Mouse (Mus musculus) liver, postnatal 0 days (tissue): Measurements from ENCODE around the gene Tubd1. TPM values are rescaled to one million over a fixed set of nuclear protein-coding genes. Genes with fewer than 3 reads are reported as not detected.

Experiments used
- ATAC-seq: fragments of 200-750 bp; cut with Nextera tagmentation; 2 replicates; pipeline ENCODE4 v1.8.0; 2017; ENCODE audit warnings: mild to moderate bottlenecking, moderate library complexity
- DNase-seq: peaks from one replicate; pipeline ENCODE4 v3.0.0-alpha.2; 2016
- H3K27ac ChIP-seq: fragments of 300-500 bp; sonication (generic); 2 replicates; pipeline ENCODE4 v1.5.1; 2014; ENCODE audit warnings: antibody characterized with exemption, moderate library complexity, mild to moderate bottlenecking, low read depth
- H3K27me3 ChIP-seq: fragments of 300-500 bp; sonication (generic); 2 replicates; pipeline ENCODE4 v1.6.1; 2014; ENCODE audit warnings: low read length, control low read depth, mixed read lengths; ENCODE audit not compliant: insufficient read depth
- H3K36me3 ChIP-seq: fragments of 300-500 bp; sonication (generic); replicated peaks from 2 replicates; pipeline ENCODE4 v1.6.1; 2014; ENCODE audit warnings: mild to moderate bottlenecking, control low read depth, low read length, moderate library complexity, mixed read lengths; ENCODE audit not compliant: insufficient read depth
- H3K4me1 ChIP-seq: fragments of 300-500 bp; sonication (generic); 2 replicates; pipeline ENCODE4 v1.6.1; 2014; ENCODE audit warnings: antibody characterized with exemption, mild to moderate bottlenecking, control low read depth; ENCODE audit not compliant: insufficient read depth
- H3K4me2 ChIP-seq: fragments of 300-500 bp; sonication (generic); 2 replicates; pipeline ENCODE4 v1.6.1; 2014; ENCODE audit warnings: low read depth, mild to moderate bottlenecking, low read length, moderate library complexity, mixed read lengths
- H3K4me3 ChIP-seq: fragments of 300-500 bp; sonication (generic); 2 replicates; pipeline ENCODE4 v1.5.1; 2014; ENCODE audit warnings: low read depth, low read length
- H3K9ac ChIP-seq: fragments of 300-500 bp; sonication (generic); replicated peaks from 2 replicates; pipeline ENCODE4 v1.6.1; 2014; ENCODE audit warnings: mild to moderate bottlenecking, moderate library complexity
- H3K9me3 ChIP-seq: fragments of 300-500 bp; sonication (generic); 2 replicates; pipeline ENCODE4 v1.6.1; 2016; ENCODE audit warnings: mild to moderate bottlenecking, control low read depth, low read length, mixed read lengths
- CTCF ChIP-seq: sonication (generic); IDR thresholded peaks from 2 replicates; pipeline ENCODE4 v1.5.1; 2016; ENCODE audit warnings: antibody characterized with exemption, low read depth
- EP300 ChIP-seq: IDR thresholded peaks from 2 replicates; pipeline ENCODE4 v1.6.1; 2016; ENCODE audit warnings: antibody characterized with exemption, low read depth, mild to moderate bottlenecking
- WGBS: fragments of 180-500 bp; shearing (Covaris S2); extraction: QIAGEN DNeasy Blood & Tissue Kit; methylation state at CpG from one replicate; pipeline ENCODE4 v1.1.7; 2014; ENCODE audit not compliant: insufficient replicate concordance; 5-methylcytosine and 5-hydroxymethylcytosine counted together
- polyA plus RNA-seq: library from polyadenylated mRNA; unstranded; fragments of >200 nt; fragmentation: Nextera tagmentation; extraction: Ambion mirVana; gene quantifications from 2 replicates; pipeline ENCODE4 v1.2.1, GENCODE M21; 2015

Tubd1 gene
- polyA plus RNA-seq, 1 experiment from 2014 or later, result 4.4 TPM

DNA sequence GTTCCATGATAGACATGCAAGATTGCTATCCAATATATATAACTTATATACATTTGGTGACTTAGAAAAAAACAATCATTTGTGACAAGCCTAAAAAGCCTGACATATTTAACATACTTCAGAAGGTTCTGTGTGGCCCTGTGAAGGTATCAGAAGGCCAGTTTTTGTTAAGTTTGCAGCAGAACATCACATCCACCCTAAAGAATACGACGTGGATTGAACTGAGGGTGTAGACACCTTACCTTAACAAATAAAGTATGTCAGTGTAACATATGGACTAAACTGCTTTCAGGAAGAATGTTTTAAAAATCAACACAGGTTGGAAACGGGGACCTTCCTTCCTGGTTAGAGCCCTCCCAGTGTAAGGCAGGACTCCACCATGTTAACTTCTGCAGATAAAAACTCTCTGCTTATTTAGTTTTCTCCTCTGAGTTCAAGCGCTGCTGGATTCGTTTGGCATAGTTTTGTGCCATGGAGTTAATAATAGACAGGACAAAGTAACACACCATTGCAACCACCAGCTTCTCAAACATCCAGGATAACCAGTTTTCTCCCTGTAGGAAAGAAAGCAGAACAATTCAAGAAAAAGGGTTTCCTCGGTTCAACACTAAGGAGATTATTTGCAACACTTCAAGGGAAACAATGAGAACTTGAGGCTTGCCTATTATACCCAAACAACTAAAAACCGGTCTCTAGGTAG lies 40.3 kb downstream of the Tubd1 start:
- Histone ChIP-seq H3K9ac (peak overlapping the region; percentile 90), H3K27me3 (no peaks in the 10 kb centered on the region), H3K4me2 (peak overlapping the region; percentile 64), H3K4me1 (peaks cover 26% of the 10 kb centered on the region), H3K4me3 (peak overlapping the region; percentile 68), H3K9me3 (no peaks in the 10 kb centered on the region), H3K27ac (peak overlapping the region; percentile 98), H3K36me3 (no peaks in the 10 kb centered on the region)
- WGBS, result 26% methylated on average over 7 of the region's 7 CpGs
- ATAC-seq (no peak), DNase-seq (no peak)
- TF ChIP-seq EP300 (no peak), CTCF (no peak)

DNA sequence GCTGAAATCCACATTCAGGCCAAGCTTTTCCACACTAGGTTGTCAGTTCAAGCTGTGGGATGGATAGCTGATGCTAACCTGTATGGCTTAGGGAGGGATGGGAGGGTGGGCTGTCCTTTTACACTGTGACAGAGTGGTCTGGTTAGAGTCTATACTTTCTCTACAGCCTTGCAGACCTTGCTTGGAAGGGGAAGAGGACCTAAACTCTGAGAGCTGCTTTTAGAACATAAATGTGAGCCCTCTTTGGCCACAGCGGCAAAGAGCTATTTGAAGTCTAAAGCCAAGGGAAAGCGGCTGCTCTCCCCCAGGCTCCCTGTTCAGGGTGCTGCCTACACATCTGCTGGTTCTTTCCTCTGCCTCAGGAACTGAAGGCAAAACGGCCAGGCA lies 40.8 kb downstream of the Tubd1 start:
- DNase-seq, result peak; percentile 32
- Histone ChIP-seq H3K4me3 (peak overlapping the region; percentile 68), H3K36me3 (peaks cover 2% of the 10 kb centered on the region; the same call in 1 of the 2 replicates), H3K9ac (peak overlapping the region; percentile 90), H3K27me3 (no peaks in the 10 kb centered on the region), H3K9me3 (no peaks in the 10 kb centered on the region), H3K27ac (peak overlapping the region; percentile 98), H3K4me1 (peaks cover 21% of the 10 kb centered on the region), H3K4me2 (peak overlapping the region; percentile 64)
- ATAC-seq, result no peak
- WGBS, result 10% methylated on average over 3 of the region's 3 CpGs
- TF ChIP-seq EP300, result no peak
- no peak for TF ChIP-seq CTCF

DNA sequence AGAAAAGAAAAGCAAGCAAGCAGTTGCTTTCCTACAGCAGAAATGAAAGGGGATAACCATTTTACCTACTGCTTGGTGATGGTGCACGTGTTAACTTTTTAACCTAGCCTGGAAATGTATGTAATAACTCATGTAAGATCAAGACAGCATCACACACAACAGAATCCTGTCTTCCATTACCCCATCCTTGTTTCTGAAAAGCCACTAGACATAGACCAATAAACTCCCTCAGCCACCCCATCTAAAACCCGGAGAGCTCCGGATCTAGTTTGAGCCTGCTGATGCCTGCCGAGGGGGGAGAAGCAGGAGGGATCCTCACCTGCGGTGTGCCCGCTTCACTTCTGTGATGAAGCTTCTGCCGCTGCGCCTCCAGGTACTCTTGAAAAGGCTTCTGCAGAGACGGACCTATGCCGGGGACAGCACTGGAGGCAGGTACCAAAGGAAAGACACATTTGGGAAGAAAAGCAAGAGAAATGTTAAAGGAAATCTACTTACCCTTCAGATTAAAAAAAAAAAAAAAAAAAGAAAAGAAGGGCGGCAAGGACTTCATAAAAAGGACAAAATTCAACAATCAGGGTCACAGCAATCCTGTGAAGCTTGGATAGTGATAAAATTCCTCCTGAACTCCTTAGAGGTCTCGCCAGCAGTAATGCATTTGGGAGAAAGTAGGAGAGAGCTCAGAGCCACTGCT lies 41.5 kb downstream of the Tubd1 start:
- Histone ChIP-seq H3K9me3 (no peaks in the 10 kb centered on the region), H3K36me3 (peaks cover 6% of the 10 kb centered on the region; the same call in 1 of the 2 replicates), H3K4me3 (peak overlapping the region; percentile 68), H3K9ac (peak overlapping the region; percentile 90), H3K4me2 (peak overlapping the region; percentile 64), H3K4me1 (peaks cover 17% of the 10 kb centered on the region), H3K27ac (peak overlapping the region; percentile 98), H3K27me3 (no peaks in the 10 kb centered on the region)
- DNase-seq (peak; percentile 61), ATAC-seq (no peak)
- 4% methylated on average over 12 of the region's 12 CpGs for WGBS
- TF ChIP-seq CTCF (no peak), EP300 (no peak)

DNA sequence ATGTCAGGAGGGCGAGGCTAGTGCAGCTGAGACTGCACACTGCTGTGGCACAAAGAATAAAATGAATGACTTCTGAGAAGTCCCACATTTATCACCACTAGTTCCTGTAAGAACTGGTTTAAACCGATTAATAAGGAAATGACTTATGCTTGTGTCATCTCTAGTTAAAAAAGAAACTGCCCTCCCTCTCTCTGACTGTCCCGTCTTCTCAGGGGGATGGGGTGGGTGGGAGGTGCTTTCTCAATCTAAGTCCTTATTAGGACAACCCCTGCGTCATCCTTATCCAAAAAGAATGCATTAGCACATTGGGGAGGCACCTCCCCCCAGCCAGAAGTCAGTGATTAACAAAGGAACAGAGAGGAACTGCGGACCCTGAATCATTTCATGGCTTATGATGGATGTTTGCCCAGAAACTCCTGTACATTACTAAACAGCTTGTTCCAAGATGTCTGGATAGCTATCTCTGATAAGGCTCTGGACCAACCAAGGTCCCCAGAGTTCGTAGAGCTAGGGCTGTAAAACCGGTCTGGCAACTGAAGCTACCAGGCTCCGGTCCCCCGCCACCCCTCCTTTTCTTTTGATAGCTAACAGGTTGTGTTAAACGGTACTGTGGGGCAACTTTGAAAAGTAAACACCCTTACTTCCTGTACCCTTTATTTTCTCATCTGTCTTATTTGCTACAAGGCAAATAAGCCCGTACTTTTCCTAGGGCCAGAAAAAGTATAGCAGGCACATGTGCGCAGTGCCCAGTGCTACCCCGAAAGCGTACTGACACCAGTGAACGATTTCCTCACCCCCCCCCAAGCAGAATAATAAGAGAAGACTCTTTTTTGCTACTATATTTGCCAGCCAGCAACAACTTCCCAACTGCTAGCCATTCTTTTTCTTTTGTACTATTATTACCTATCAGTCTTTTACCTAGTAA lies 42.3 kb downstream of the Tubd1 start:
- Histone ChIP-seq H3K4me1 (peaks cover 17% of the 10 kb centered on the region), H3K9ac (peak overlapping the region; percentile 90), H3K4me2 (peak overlapping the region; percentile 64), H3K27me3 (no peaks in the 10 kb centered on the region), H3K9me3 (no peaks in the 10 kb centered on the region), H3K36me3 (peaks cover 6% of the 10 kb centered on the region; the same call in 1 of the 2 replicates), H3K27ac (peak overlapping the region; percentile 98), H3K4me3 (peak overlapping the region; percentile 68)
- WGBS, result 2% methylated on average over 15 of the region's 15 CpGs
- DNase-seq (peak; percentile 77), ATAC-seq (peak; percentile 92)
- TF ChIP-seq CTCF (no peak), EP300 (peak; percentile 89)

DNA sequence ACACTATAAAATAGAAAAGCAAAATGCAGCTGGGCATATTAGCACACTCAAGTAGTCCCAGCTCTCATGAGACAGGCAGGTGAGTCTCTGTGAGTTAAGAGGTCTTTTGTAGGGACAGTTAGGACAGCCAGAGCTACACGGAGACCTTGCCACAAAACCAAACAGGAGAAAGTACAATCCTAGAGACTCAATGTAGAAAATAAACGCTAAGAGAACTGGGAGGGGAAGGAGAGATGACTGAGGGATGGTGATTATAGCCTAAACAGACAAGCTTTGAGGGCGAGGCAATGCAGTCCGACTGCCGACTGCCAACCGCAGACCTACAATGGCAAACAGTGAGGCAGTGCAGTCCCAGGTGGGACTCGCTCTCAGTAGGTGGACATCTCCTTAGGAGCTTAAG lies 43.0 kb downstream of the Tubd1 start:
- Histone ChIP-seq H3K27ac (peak overlapping the region; percentile 98), H3K4me3 (peak overlapping the region; percentile 68), H3K4me2 (peak overlapping the region; percentile 64), H3K36me3 (peaks cover 6% of the 10 kb centered on the region; the same call in 1 of the 2 replicates), H3K27me3 (no peaks in the 10 kb centered on the region), H3K9ac (peak overlapping the region; percentile 90), H3K4me1 (peaks cover 21% of the 10 kb centered on the region), H3K9me3 (no peaks in the 10 kb centered on the region)
- ATAC-seq (no peak), DNase-seq (no peak)
- WGBS, result 27% methylated on average over 7 of the region's 7 CpGs
- no peak for TF ChIP-seq EP300
- TF ChIP-seq CTCF, result no peak
